Mouse (Mus musculus) midbrain, postnatal 0 days (tissue): ENCODE data around the gene Elf2. TPM values are rescaled to one million over a fixed set of nuclear protein-coding genes. Genes with fewer than 3 reads are reported as not detected.

Experiments used
- ATAC-seq: fragments of 200-750 bp; cut with Nextera tagmentation; 2 replicates; pipeline ENCODE4 v1.8.0; 2017; ENCODE audit warnings: moderate number of reproducible peaks, mild to moderate bottlenecking, moderate TSS enrichment, moderate library complexity; ENCODE audit not compliant: low FRiP score
- DNase-seq: peaks from one replicate; pipeline ENCODE4 v3.0.0-alpha.2; 2015; ENCODE audit warnings: low spot score
- H3K27ac ChIP-seq: fragments of 300-500 bp; sonication (generic); 2 replicates; pipeline ENCODE4 v1.5.1; 2014; ENCODE audit warnings: low read depth, mild to moderate bottlenecking, low read length, mixed read lengths
- H3K27me3 ChIP-seq: fragments of 300-500 bp; sonication (generic); 2 replicates; pipeline ENCODE4 v1.6.1; 2014; ENCODE audit warnings: low read length, control low read depth, mixed read lengths; ENCODE audit not compliant: insufficient read depth
- H3K36me3 ChIP-seq: fragments of 300-500 bp; sonication (generic); 2 replicates; pipeline ENCODE4 v1.6.1; 2014; ENCODE audit warnings: low read length, control low read depth, mixed read lengths; ENCODE audit not compliant: insufficient read depth
- H3K4me1 ChIP-seq: fragments of 300-500 bp; sonication (generic); 2 replicates; pipeline ENCODE4 v1.6.1; 2014; ENCODE audit warnings: mild to moderate bottlenecking, control low read depth, antibody characterized with exemption, low read length, mixed read lengths; ENCODE audit not compliant: insufficient read depth
- H3K4me2 ChIP-seq: fragments of 300-500 bp; sonication (generic); 2 replicates; pipeline ENCODE4 v1.6.1; 2014; ENCODE audit warnings: low read depth, mild to moderate bottlenecking, low read length, mixed read lengths; ENCODE audit not compliant: poor library complexity, severe bottlenecking
- H3K4me3 ChIP-seq: fragments of 300-500 bp; sonication (generic); 2 replicates; pipeline ENCODE4 v1.5.1; 2014; ENCODE audit warnings: low read depth, mild to moderate bottlenecking, low read length, moderate library complexity
- H3K9ac ChIP-seq: fragments of 300-500 bp; sonication (generic); replicated peaks from 2 replicates; pipeline ENCODE4 v1.6.1; 2014; ENCODE audit warnings: mild to moderate bottlenecking, low read length, moderate library complexity, mixed read lengths; ENCODE audit not compliant: poor library complexity, severe bottlenecking
- H3K9me3 ChIP-seq: fragments of 300-500 bp; sonication (generic); 2 replicates; pipeline ENCODE4 v1.6.1; 2016; ENCODE audit warnings: low read length, control low read depth
- CTCF ChIP-seq: IDR thresholded peaks from 2 replicates; pipeline ENCODE4 v1.5.1; 2016; ENCODE audit warnings: antibody characterized with exemption, mild to moderate bottlenecking
- WGBS: fragments of 180-500 bp; shearing (Covaris S2); extraction: QIAGEN DNeasy Blood & Tissue Kit; methylation state at CpG from one replicate; pipeline ENCODE4 v1.1.7; 2014; 5-methylcytosine and 5-hydroxymethylcytosine counted together
- polyA plus RNA-seq: library from polyadenylated mRNA; unstranded; fragments of >200 nt; fragmentation: Nextera tagmentation; extraction: Ambion mirVana; gene quantifications from 2 replicates; pipeline ENCODE4 v1.2.1, GENCODE M21; 2015
- total RNA-seq: library from RNA; depleted of rRNA; stranded (reverse); fragments of >200 nt; gene quantifications from 2 replicates; pipeline ENCODE4 v1.2.3, GENCODE M21; 2014

Gene Elf2
- total and polyA plus RNA-seq, 2 experiments from 2014 or later, result 26.1 to 38.7 TPM

DNA sequence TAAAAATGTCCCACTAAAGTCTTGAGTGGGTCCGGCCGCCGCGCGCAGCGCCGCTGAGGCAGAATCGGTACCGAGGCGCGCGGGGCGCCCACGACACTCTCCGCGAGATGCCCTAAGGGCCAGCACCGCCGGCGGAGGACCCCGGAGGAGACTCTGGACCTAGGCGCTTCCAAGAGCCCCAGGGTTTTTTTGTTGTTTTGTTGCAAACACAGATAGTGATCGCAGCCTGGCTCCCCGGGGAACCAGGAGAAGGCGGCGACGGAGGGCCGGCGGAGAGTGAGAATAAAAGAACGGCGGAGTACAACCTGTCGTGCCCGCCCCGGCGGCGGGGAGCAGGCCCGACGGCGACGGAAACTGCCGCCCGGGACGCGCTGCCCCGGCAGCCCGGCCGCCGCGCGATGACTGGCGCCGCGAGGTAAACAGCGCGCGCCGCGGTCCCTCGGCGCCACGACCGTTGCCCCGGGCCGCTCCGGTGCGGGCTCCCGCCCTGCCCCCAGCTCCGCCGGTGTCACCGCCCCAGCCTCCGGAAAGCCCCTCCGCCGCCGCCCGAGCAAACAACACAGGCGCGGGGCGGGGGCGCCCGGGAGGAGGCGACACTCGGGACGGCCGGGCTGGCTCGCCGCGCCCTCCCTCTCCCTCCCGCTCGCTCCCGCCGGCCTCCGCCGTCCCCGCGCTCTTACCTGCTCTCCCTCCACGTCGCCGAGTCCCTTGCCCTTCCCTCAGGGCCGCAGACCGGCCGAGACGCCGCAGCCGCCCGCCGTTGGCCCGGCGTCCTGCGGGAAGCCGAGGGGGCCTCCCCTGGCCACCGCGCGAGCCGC lies 520 bp downstream of the Elf2 start:
- DNase-seq (peak; percentile 24), ATAC-seq (peak; percentile 55)
- Histone ChIP-seq H3K27me3 (no peaks in the 10 kb centered on the region), H3K4me1 (no peaks in the 10 kb centered on the region), H3K27ac (peak overlapping the region; percentile 88), H3K4me3 (peak overlapping the region; percentile 94), H3K9me3 (no peaks in the 10 kb centered on the region), H3K9ac (peak overlapping the region; percentile 76), H3K4me2 (peak overlapping the region; percentile 93), H3K36me3 (no peaks in the 10 kb centered on the region)
- no peak for TF ChIP-seq CTCF
- under 1% methylated on average over 66 of the region's 113 CpGs for WGBS

DNA sequence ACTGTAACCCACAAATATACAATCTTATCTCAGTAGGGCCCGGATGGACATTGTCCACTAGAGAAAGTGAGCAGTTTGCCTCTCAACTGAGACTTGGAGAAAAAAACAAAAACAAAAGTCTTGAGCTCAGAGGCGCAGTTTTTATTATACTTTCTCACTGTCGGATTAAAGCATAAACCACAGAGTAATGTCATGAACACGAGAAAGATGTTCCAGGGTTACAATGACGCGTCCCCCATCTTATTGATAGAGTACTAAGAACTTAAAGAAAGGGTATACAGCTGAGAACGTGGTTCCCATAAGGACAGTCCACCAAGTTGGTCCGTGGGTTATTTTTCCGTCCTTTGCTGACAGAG lies 1.1 kb downstream of the Elf2 start:
- no peak overlapping the region for H3K27ac ChIP-seq
- H3K4me2 ChIP-seq, result peak overlapping the region; percentile 93
- DNase-seq (no peak), ATAC-seq (no peak)
- H3K27me3 ChIP-seq, result no peaks in the 10 kb centered on the region
- under 1% methylated on average over 9 of the region's 9 CpGs for whole genome bisulfite sequencing
- no peaks in the 10 kb centered on the region for H3K9me3 ChIP-seq
- peak overlapping the region; percentile 94 for H3K4me3 ChIP-seq
- no peak for TF ChIP-seq CTCF
- H3K36me3 ChIP-seq, result no peaks in the 10 kb centered on the region
- peak overlapping the region; percentile 76 for H3K9ac ChIP-seq
- no peaks in the 10 kb centered on the region for H3K4me1 ChIP-seq

GRCm38 (mm10) chr3:51335378-51335777 lies 5.1 kb downstream of the Elf2 start:
- H3K4me2 ChIP-seq, result no peak overlapping the region
- no peak for TF ChIP-seq CTCF
- H3K27ac ChIP-seq, result no peak overlapping the region
- H3K9ac ChIP-seq, result no peak overlapping the region
- H3K27me3 ChIP-seq, result no peaks in the 10 kb centered on the region
- DNase-seq (no peak), ATAC-seq (no peak)
- 95% methylated on average over 8 of the region's 8 CpGs for WGBS
- no peaks in the 10 kb centered on the region for H3K9me3 ChIP-seq
- no peak overlapping the region for H3K4me3 ChIP-seq
- no peaks in the 10 kb centered on the region for H3K36me3 ChIP-seq
- no peaks in the 10 kb centered on the region for H3K4me1 ChIP-seq

DNA sequence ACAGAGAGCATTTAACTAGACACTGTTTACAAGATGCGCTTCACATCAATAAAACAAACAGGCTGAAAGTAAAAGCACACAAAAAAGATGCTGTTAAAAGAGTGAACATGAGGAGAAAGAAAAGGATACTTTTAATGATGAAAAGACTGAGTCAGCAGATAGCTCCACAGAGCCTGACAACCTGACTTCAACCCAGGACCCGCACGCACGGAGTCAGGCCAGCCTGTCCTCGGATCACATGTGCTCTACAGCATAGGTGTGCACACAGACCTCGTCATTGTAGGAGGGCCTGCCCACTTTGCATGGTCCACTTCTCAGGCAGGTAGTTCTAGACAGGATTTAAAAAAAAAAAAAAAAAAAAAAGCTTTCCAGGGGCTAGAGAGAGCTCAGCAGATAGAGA lies 6.5 kb downstream of the Elf2 start:
- no peaks in the 10 kb centered on the region for H3K9me3 ChIP-seq
- ATAC-seq (no peak), DNase-seq (no peak)
- H3K27me3 ChIP-seq, result no peaks in the 10 kb centered on the region
- TF ChIP-seq CTCF, result no peak
- no peak overlapping the region for H3K4me3 ChIP-seq
- WGBS, result 86% methylated on average over 6 of the region's 6 CpGs
- no peak overlapping the region for H3K27ac ChIP-seq
- no peaks in the 10 kb centered on the region for H3K4me1 ChIP-seq
- no peak overlapping the region for H3K9ac ChIP-seq
- H3K4me2 ChIP-seq, result no peak overlapping the region
- H3K36me3 ChIP-seq, result no peaks in the 10 kb centered on the region

GRCm38 (mm10) chr3:51333234-51333889 lies 7.1 kb downstream of the Elf2 start:
- Histone ChIP-seq H3K27me3 (no peaks in the 10 kb centered on the region), H3K4me1 (no peaks in the 10 kb centered on the region), H3K27ac (no peak overlapping the region), H3K4me3 (no peak overlapping the region), H3K9me3 (no peaks in the 10 kb centered on the region), H3K9ac (no peak overlapping the region), H3K4me2 (peak overlapping the region; percentile 20; the same call in 1 of the 2 replicates), H3K36me3 (no peaks in the 10 kb centered on the region)
- WGBS, result 49% methylated on average over 10 of the region's 10 CpGs
- ATAC-seq (no peak), DNase-seq (peak; percentile 27)
- TF ChIP-seq CTCF, result no peak

- DNase-seq (no peak), ATAC-seq (no peak)
- Histone ChIP-seq H3K9me3 (no peaks in the 10 kb centered on the region), H3K27ac (no peak overlapping the region), H3K4me1 (no peaks in the 10 kb centered on the region), H3K4me3 (no peak overlapping the region), H3K36me3 (no peaks in the 10 kb centered on the region), H3K4me2 (no peak overlapping the region), H3K27me3 (no peaks in the 10 kb centered on the region), H3K9ac (no peak overlapping the region)
- WGBS, result 87% methylated on average over 14 of the region's 14 CpGs
- no peak for TF ChIP-seq CTCF
Observed at GRCm38 (mm10) chr3:51330086-51330485, 10.4 kb downstream of the Elf2 start.
